Mouse (Mus musculus) spleen, postnatal 36 days (tissue): ENCODE results near the gene Mkrn2.
"Not testable (repeated sequence)": the region's sequence is repeated elsewhere in the genome, so short reads cannot be mapped to it uniquely, and the experiment has no call there.

Source experiments
- DNase-seq, 2 experiments: peaks; one replicate each; pipeline ENCODE4 v3.0.0; 2022; ENCODE audit warnings: low spot score in 2 of 2, mixed read lengths in 1 of 2

The Mkrn2 gene

GRCm38 (mm10) chr6:115607429-115607828, 5.7 kb downstream of the Mkrn2 start:
- no peak for DNase-seq

- DNase-seq, result no peak
Measured at GRCm38 (mm10) chr6:115609121-115609520, 7.4 kb downstream of the Mkrn2 start.

- no peak for DNase-seq
Measured at GRCm38 (mm10) chr6:115610301-115610700, 8.6 kb downstream of the Mkrn2 start.

- DNase-seq, result no peak
Measured at GRCm38 (mm10) chr6:115613793-115614192, 12.1 kb downstream of the Mkrn2 start.

GRCm38 (mm10) chr6:115615983-115616382, 14.3 kb downstream of the Mkrn2 start:
- DNase-seq, result no peak

- peak in 1 of 2 experiments; percentile 9 for DNase-seq
Measured at GRCm38 (mm10) chr6:115619818-115620217, 18.1 kb downstream of the Mkrn2 start.

- DNase-seq, result no peak
Measured at GRCm38 (mm10) chr6:115620942-115621341, 19.2 kb downstream of the Mkrn2 start.

- no peak for DNase-seq
Measured at GRCm38 (mm10) chr6:115626121-115626520, 24.4 kb downstream of the Mkrn2 start.

GRCm38 (mm10) chr6:115631056-115631795, 29.5 kb downstream of the Mkrn2 start:
- no peak for DNase-seq

GRCm38 (mm10) chr6:115634015-115634414, 32.3 kb downstream of the Mkrn2 start:
- DNase-seq, result no peak

GRCm38 (mm10) chr6:115638188-115638587, 36.5 kb downstream of the Mkrn2 start:
- not testable (repeated sequence) for DNase-seq

- no peak for DNase-seq
Measured at GRCm38 (mm10) chr6:115643315-115643714, 41.6 kb downstream of the Mkrn2 start.

- DNase-seq, result no peak
Measured at GRCm38 (mm10) chr6:115649792-115650365, 48.2 kb downstream of the Mkrn2 start.

- peak; percentile 21 to 32 for DNase-seq
Measured at GRCm38 (mm10) chr6:115650476-115651427, 49.0 kb downstream of the Mkrn2 start.

GRCm38 (mm10) chr6:115651719-115652118, 50.0 kb downstream of the Mkrn2 start:
- DNase-seq, result no peak

- no peak for DNase-seq
Measured at GRCm38 (mm10) chr6:115653939-115654338, 52.2 kb downstream of the Mkrn2 start.

- no peak for DNase-seq
Measured at GRCm38 (mm10) chr6:115658802-115659201, 57.1 kb downstream of the Mkrn2 start.

- DNase-seq, result no peak
Measured at GRCm38 (mm10) chr6:115664268-115664667, 62.6 kb downstream of the Mkrn2 start.

- DNase-seq, result peak in 1 of 2 experiments; percentile 30
Measured at GRCm38 (mm10) chr6:115666641-115667040, 64.9 kb downstream of the Mkrn2 start.
